Mouse (Mus musculus): ENCODE measurements around the gene Mrrf. TPM values are rescaled to one million over a fixed set of nuclear protein-coding genes. Genes with fewer than 3 reads are reported as not detected.

Gene Mrrf
- 12.4 TPM for polyA plus RNA-seq (2017; shearing (Covaris generic))

GRCm38 (mm10) chr2:36136300-36136941 is at the start of gene Mrrf, which contains the start of gene Rbm18:
Gene Mrrf (plus strand): TSS chr2:36136389.
Gene Rbm18 (minus strand): TSS chr2:36136773.

GRCm38 (mm10) chr2:36104956-36105741 is 31.0 kb upstream of the Mrrf start, which contains the start of gene Lhx6:
Gene Lhx6 (minus strand): TSS chr2:36105408.

GRCm38 (mm10) chr2:36230366-36230765 is 94.2 kb downstream of the Mrrf start, which contains the start of gene Ptgs1:
Gene Ptgs1 (plus strand): TSS chr2:36230426.

Other genes with a start within 250 kb of the Mrrf start
- gene Ttll11, start 156.5 kb upstream of the Mrrf start, polyA plus RNA-seq (2017; shearing (Covaris generic)), result 1.3 TPM
- 78.5 TPM for gene Ndufa8, start 87.0 kb upstream of the Mrrf start, polyA plus RNA-seq (2017; shearing (Covaris generic))
- not detected for gene Morn5, start 86.9 kb upstream of the Mrrf start, polyA plus RNA-seq (2017; shearing (Covaris generic))
- gene Lhx6, start 31.0 kb upstream of the Mrrf start, polyA plus RNA-seq (2017; shearing (Covaris generic)), result not detected
- 74.0 TPM for gene Rbm18, start 384 bp downstream of the Mrrf start, polyA plus RNA-seq (2017; shearing (Covaris generic))
- not detected for gene Ptgs1, start 94.0 kb downstream of the Mrrf start, polyA plus RNA-seq (2017; shearing (Covaris generic))
- gene Olfr338, start 237.1 kb downstream of the Mrrf start, polyA plus RNA-seq (2017; shearing (Covaris generic)), result 0.22 TPM